Mouse (Mus musculus): ENCODE measurements around the gene Eif2ak4.

The Eif2ak4 gene

GRCm38 (mm10) chr2:118406811-118407210, 18.4 kb downstream of the Eif2ak4 start:
- no peak for DNase-seq

GRCm38 (mm10) chr2:118408336-118408895, 20.0 kb downstream of the Eif2ak4 start:
- no peak for DNase-seq

GRCm38 (mm10) chr2:118412821-118413220, 24.4 kb downstream of the Eif2ak4 start:
- no peak for DNase-seq

GRCm38 (mm10) chr2:118415601-118416355, 27.4 kb downstream of the Eif2ak4 start:
- no peak for DNase-seq

- no peak for DNase-seq
These were observed 29.7 kb downstream of the Eif2ak4 start for GRCm38 (mm10) chr2:118418076-118418475.

GRCm38 (mm10) chr2:118421951-118422350, 33.5 kb downstream of the Eif2ak4 start:
- peak; percentile 19 for DNase-seq

GRCm38 (mm10) chr2:118422385-118422784, 34.0 kb downstream of the Eif2ak4 start:
- DNase-seq, result peak; percentile 19

GRCm38 (mm10) chr2:118428296-118428695, 39.9 kb downstream of the Eif2ak4 start:
- no peak for DNase-seq

GRCm38 (mm10) chr2:118429297-118429696, 40.9 kb downstream of the Eif2ak4 start:
- DNase-seq, result no peak

- DNase-seq, result no peak
These were observed 42.2 kb downstream of the Eif2ak4 start for GRCm38 (mm10) chr2:118430630-118431029.

- peak; percentile 54 for DNase-seq
These were observed 43.2 kb downstream of the Eif2ak4 start for GRCm38 (mm10) chr2:118431589-118431988.

GRCm38 (mm10) chr2:118442172-118442571, 53.8 kb downstream of the Eif2ak4 start:
- DNase-seq, result peak; percentile 16

- DNase-seq, result no peak
These were observed 54.3 kb downstream of the Eif2ak4 start for GRCm38 (mm10) chr2:118442723-118443122.

GRCm38 (mm10) chr2:118445696-118446674, 57.6 kb downstream of the Eif2ak4 start:
- no peak for DNase-seq

- no peak for DNase-seq
These were observed 59.8 kb downstream of the Eif2ak4 start for GRCm38 (mm10) chr2:118448181-118448580.

- DNase-seq, result no peak
These were observed 62.6 kb downstream of the Eif2ak4 start for GRCm38 (mm10) chr2:118451056-118451455.

GRCm38 (mm10) chr2:118457029-118457428, 68.6 kb downstream of the Eif2ak4 start:
- no peak for DNase-seq

- DNase-seq, result no peak
These were observed 69.2 kb downstream of the Eif2ak4 start for GRCm38 (mm10) chr2:118457463-118458261.

- no peak for DNase-seq
These were observed 73.2 kb downstream of the Eif2ak4 start for GRCm38 (mm10) chr2:118461480-118462165.

GRCm38 (mm10) chr2:118463480-118463879, 75.1 kb downstream of the Eif2ak4 start:
- DNase-seq, result no peak

- DNase-seq, result no peak
These were observed 76.0 kb downstream of the Eif2ak4 start for GRCm38 (mm10) chr2:118464450-118464849.

- DNase-seq, result no peak
These were observed 77.5 kb downstream of the Eif2ak4 start for GRCm38 (mm10) chr2:118465894-118466293.
